Mouse (Mus musculus): ENCODE measurements around the gene Lrrc1. TPM values are rescaled to one million over a fixed set of nuclear protein-coding genes. Genes with fewer than 3 reads are reported as not detected.

Gene Lrrc1
- polyA plus RNA-seq, 1 experiment from 2014 or later = 15.7 TPM

- H3K4me3 ChIP-seq = no peak overlapping the region
- H3K4me1 ChIP-seq = peaks cover 11% of the 10 kb centered on the region
- no peak overlapping the region for H3K27ac ChIP-seq
- ATAC-seq (ENCODE audit: insufficient number of reproducible peaks, insufficient read depth, low FRiP score, low TSS enrichment, low read depth) = no peak
- H3K9me3 ChIP-seq = no peaks in the 10 kb centered on the region
- H3K9ac ChIP-seq = no peak overlapping the region
- no peak overlapping the region for H3K4me2 ChIP-seq
- WGBS = 22% methylated on average over 12 of the region's 12 CpGs
- H3K36me3 ChIP-seq = no peaks in the 10 kb centered on the region
- H3K27me3 ChIP-seq = no peaks in the 10 kb centered on the region
Measured at GRCm38 (mm10) chr9:77496540-77497062, 48.1 kb downstream of the Lrrc1 start.

GRCm38 (mm10) chr9:77494307-77494706 is 50.4 kb downstream of the Lrrc1 start:
- Histone ChIP-seq H3K4me1 (peaks cover 11% of the 10 kb centered on the region), H3K9ac (no peak overlapping the region), H3K4me2 (no peak overlapping the region), H3K36me3 (no peaks in the 10 kb centered on the region), H3K9me3 (no peaks in the 10 kb centered on the region), H3K27ac (no peak overlapping the region), H3K27me3 (no peaks in the 10 kb centered on the region), H3K4me3 (no peak overlapping the region)
- ATAC-seq (ENCODE audit: insufficient number of reproducible peaks, insufficient read depth, low FRiP score, low TSS enrichment, low read depth) = no peak
- 91% methylated on average over 7 of the region's 7 CpGs for WGBS

- no peak for ATAC-seq (ENCODE audit: insufficient number of reproducible peaks, insufficient read depth, low FRiP score, low TSS enrichment, low read depth)
- Histone ChIP-seq H3K9ac (no peak overlapping the region), H3K4me2 (no peak overlapping the region), H3K4me3 (no peak overlapping the region), H3K27ac (no peak overlapping the region), H3K9me3 (no peaks in the 10 kb centered on the region), H3K4me1 (no peaks in the 10 kb centered on the region), H3K36me3 (no peaks in the 10 kb centered on the region), H3K27me3 (no peaks in the 10 kb centered on the region)
- 92% methylated on average over 11 of the region's 11 CpGs for WGBS
Measured at GRCm38 (mm10) chr9:77488611-77489010, 56.1 kb downstream of the Lrrc1 start.

GRCm38 (mm10) chr9:77487427-77487826 is 57.2 kb downstream of the Lrrc1 start:
- 91% methylated on average over 7 of the region's 7 CpGs for WGBS
- no peak overlapping the region for H3K4me3 ChIP-seq

GRCm38 (mm10) chr9:77485915-77486314 is 58.8 kb downstream of the Lrrc1 start:
- H3K36me3 ChIP-seq = no peaks in the 10 kb centered on the region
- H3K4me1 ChIP-seq = peaks cover 12% of the 10 kb centered on the region
- H3K27me3 ChIP-seq = no peaks in the 10 kb centered on the region
- no peak for ATAC-seq (ENCODE audit: insufficient number of reproducible peaks, insufficient read depth, low FRiP score, low TSS enrichment, low read depth)
- no peaks in the 10 kb centered on the region for H3K9me3 ChIP-seq
- no peak overlapping the region for H3K27ac ChIP-seq
- 83% methylated on average over 12 of the region's 12 CpGs for WGBS
- H3K9ac ChIP-seq = no peak overlapping the region
- H3K4me2 ChIP-seq = no peak overlapping the region
- no peak overlapping the region for H3K4me3 ChIP-seq

More at GRCm38 (mm10) chr9:77487427-77487826, 57.2 kb downstream of the Lrrc1 start:
- Histone ChIP-seq H3K27ac (no peak overlapping the region), H3K4me2 (no peak overlapping the region), H3K27me3 (no peaks in the 10 kb centered on the region), H3K4me1 (0 out of 2 replicates have a peak, but pooled peaks cover under 1% of the 10 kb centered on the region), H3K9ac (no peak overlapping the region), H3K36me3 (no peaks in the 10 kb centered on the region), H3K9me3 (no peaks in the 10 kb centered on the region)
- ATAC-seq (ENCODE audit: insufficient number of reproducible peaks, insufficient read depth, low FRiP score, low TSS enrichment, low read depth) = no peak

DNA sequence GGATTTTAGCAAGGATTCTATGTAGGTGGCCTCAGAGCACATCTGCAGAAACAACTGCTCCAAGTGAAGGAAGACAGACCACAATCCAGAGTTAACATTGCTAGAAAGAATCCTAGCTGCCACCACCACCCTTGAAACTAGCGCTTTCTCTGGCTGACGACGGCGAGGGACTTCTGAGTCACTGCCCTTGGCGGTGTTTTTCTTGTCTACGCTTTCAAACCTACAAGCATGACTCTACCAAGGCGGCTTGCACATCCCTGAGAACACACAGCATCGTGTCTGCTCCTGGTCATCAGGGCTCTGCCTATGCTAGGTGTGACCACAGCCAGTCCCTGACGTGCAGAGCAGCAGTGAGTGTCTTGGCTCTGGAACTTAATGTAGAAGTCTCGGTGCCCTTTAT is 59.9 kb downstream of the Lrrc1 start:
- WGBS = 75% methylated on average over 10 of the region's 10 CpGs
- H3K9ac ChIP-seq = no peak overlapping the region
- no peak overlapping the region for H3K27ac ChIP-seq
- H3K9me3 ChIP-seq = no peaks in the 10 kb centered on the region
- no peaks in the 10 kb centered on the region for H3K27me3 ChIP-seq
- ATAC-seq (ENCODE audit: insufficient number of reproducible peaks, insufficient read depth, low FRiP score, low TSS enrichment, low read depth) = no peak
- H3K4me2 ChIP-seq = no peak overlapping the region
- no peaks in the 10 kb centered on the region for H3K36me3 ChIP-seq
- H3K4me3 ChIP-seq = no peak overlapping the region
- peaks cover 21% of the 10 kb centered on the region for H3K4me1 ChIP-seq

DNA sequence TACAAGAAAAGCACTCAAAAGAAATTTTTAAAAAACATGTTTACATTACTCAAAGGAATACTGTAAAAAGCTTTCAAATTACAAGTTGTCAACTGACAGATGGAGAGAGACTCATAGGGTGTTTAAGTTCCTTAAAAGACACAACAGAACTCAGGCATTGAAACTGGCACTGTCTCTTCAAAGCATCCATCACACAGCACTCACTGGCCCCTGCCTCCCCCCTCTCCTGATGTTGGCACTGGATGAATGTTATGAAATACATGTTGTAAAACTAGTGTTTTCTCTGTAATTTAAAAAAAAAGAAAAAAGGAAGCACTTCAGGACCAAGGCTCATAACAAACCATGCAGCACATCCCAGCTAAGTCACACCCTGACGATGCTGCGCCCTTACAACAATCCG is 61.1 kb downstream of the Lrrc1 start:
- Histone ChIP-seq H3K9me3 (no peaks in the 10 kb centered on the region), H3K36me3 (no peaks in the 10 kb centered on the region), H3K4me1 (peaks cover 32% of the 10 kb centered on the region), H3K9ac (no peak overlapping the region), H3K27me3 (no peaks in the 10 kb centered on the region), H3K27ac (no peak overlapping the region), H3K4me3 (no peak overlapping the region), H3K4me2 (no peak overlapping the region)
- 91% methylated on average over 3 of the region's 3 CpGs for WGBS
- ATAC-seq (ENCODE audit: insufficient number of reproducible peaks, insufficient read depth, low FRiP score, low TSS enrichment, low read depth) = no peak

GRCm38 (mm10) chr9:77482281-77482680 is 62.4 kb downstream of the Lrrc1 start:
- peaks cover 38% of the 10 kb centered on the region for H3K4me1 ChIP-seq
- no peaks in the 10 kb centered on the region for H3K9me3 ChIP-seq
- H3K4me2 ChIP-seq = no peak overlapping the region
- H3K9ac ChIP-seq = no peak overlapping the region
- no peaks in the 10 kb centered on the region for H3K36me3 ChIP-seq
- no peak overlapping the region for H3K27ac ChIP-seq
- ATAC-seq (ENCODE audit: insufficient number of reproducible peaks, insufficient read depth, low FRiP score, low TSS enrichment, low read depth) = no peak
- 75% methylated on average over 5 of the region's 5 CpGs for WGBS
- no peak overlapping the region for H3K4me3 ChIP-seq
- no peaks in the 10 kb centered on the region for H3K27me3 ChIP-seq

GRCm38 (mm10) chr9:77481380-77481779 is 63.3 kb downstream of the Lrrc1 start:
- H3K27ac ChIP-seq = no peak overlapping the region
- ATAC-seq (ENCODE audit: insufficient number of reproducible peaks, insufficient read depth, low FRiP score, low TSS enrichment, low read depth) = no peak
- no peak overlapping the region for H3K9ac ChIP-seq
- H3K4me3 ChIP-seq = no peak overlapping the region
- H3K27me3 ChIP-seq = no peaks in the 10 kb centered on the region
- H3K4me1 ChIP-seq = peaks cover 44% of the 10 kb centered on the region
- no peak overlapping the region for H3K4me2 ChIP-seq
- WGBS = 40% methylated on average over 7 of the region's 7 CpGs
- H3K9me3 ChIP-seq = no peaks in the 10 kb centered on the region
- H3K36me3 ChIP-seq = no peaks in the 10 kb centered on the region

DNA sequence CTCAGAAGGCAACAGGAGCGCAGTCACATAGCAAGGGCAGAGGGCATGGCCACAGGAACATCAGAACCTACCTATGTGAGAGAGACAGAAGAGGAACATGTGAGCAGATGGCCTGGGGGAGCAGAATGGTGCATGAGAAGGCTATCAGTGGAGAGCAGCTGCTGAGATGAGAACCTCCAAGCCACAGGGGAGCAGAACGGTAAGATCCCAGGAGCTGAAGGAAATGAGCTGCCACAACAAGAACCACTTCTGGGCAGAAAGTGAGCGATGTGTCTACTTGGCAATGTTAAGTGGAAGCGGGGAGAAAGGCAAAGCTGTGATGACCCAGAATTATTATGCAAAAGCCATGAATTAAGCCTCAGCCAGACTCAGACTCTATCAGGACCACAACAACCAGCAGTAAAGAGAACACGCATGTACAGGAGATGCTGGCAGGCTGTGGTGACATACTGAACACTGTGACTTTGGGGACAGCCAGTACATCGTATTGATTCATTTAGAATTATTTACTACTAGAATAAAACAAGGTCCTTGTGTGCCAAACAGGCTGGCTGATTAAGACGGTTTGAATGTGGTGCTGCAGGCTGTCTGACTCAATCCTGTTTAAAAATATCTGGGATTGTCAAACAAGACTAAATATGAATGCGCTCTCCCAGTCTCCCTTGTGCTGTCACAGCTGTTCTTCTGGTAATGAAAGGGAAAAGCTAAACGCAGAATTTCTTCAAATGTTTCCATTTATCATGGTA is 63.9 kb downstream of the Lrrc1 start:
- Histone ChIP-seq H3K4me3 (no peak overlapping the region), H3K9ac (no peak overlapping the region), H3K27ac (no peak overlapping the region), H3K27me3 (no peaks in the 10 kb centered on the region), H3K36me3 (no peaks in the 10 kb centered on the region), H3K4me2 (no peak overlapping the region), H3K4me1 (peaks cover 44% of the 10 kb centered on the region), H3K9me3 (no peaks in the 10 kb centered on the region)
- WGBS = 56% methylated on average over 9 of the region's 9 CpGs
- no peak for ATAC-seq (ENCODE audit: insufficient number of reproducible peaks, insufficient read depth, low FRiP score, low TSS enrichment, low read depth)

- 75% methylated on average over 7 of the region's 7 CpGs for WGBS
- Histone ChIP-seq H3K4me1 (peaks cover 44% of the 10 kb centered on the region), H3K4me3 (no peak overlapping the region), H3K27me3 (no peaks in the 10 kb centered on the region), H3K36me3 (no peaks in the 10 kb centered on the region), H3K9me3 (no peaks in the 10 kb centered on the region), H3K9ac (no peak overlapping the region), H3K4me2 (no peak overlapping the region), H3K27ac (no peak overlapping the region)
- no peak for ATAC-seq (ENCODE audit: insufficient number of reproducible peaks, insufficient read depth, low FRiP score, low TSS enrichment, low read depth)
Measured at GRCm38 (mm10) chr9:77480001-77480400, 64.7 kb downstream of the Lrrc1 start.

DNA sequence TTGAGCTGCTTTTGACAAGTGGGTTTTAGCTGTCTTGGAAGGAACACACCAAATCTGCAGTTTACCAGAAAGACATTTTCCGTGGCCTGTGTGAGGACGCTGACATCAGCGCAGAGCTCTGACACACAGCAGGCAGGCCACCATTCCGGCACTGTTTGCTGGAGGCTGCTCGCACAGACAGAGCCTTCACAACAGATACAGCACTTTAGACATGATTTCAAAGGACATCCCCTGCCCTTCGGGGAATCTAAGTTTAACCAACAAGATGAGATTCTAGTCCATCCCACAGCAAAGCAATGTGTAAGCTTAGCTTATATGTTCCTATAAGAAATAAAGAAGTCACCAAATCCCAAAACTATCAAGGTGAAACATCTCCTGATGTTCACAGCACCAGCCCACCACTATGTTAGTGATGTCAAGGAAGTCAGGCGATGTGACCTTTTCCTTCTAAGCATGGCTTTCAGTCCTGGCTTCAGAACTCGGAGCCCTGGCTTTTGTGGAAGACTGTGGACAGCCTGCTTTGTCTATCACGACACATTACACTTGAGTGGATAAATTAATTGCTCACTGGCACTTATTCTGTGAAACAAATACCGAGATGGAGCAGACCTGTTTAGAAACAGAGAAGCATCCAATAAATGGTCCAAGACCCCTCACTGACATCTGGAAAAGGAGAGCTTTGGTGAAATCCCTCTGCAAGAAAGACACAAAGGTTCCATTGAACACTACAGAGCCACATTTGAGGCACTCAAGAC is 66.3 kb downstream of the Lrrc1 start:
- 56% methylated on average over 10 of the region's 10 CpGs for WGBS
- Histone ChIP-seq H3K9me3 (no peaks in the 10 kb centered on the region), H3K27ac (no peak overlapping the region), H3K4me2 (no peak overlapping the region), H3K36me3 (no peaks in the 10 kb centered on the region), H3K9ac (no peak overlapping the region), H3K4me3 (no peak overlapping the region), H3K4me1 (peaks cover 44% of the 10 kb centered on the region), H3K27me3 (no peaks in the 10 kb centered on the region)
- no peak for ATAC-seq (ENCODE audit: insufficient number of reproducible peaks, insufficient read depth, low FRiP score, low TSS enrichment, low read depth)
